Mouse (Mus musculus) liver, adult 2 months (tissue): ENCODE measurements around the gene Fpgs.

Source experiments
- CTCF ChIP-seq: fragments of 200-500 bp; IDR thresholded peaks from 2 replicates; pipeline ENCODE4 v1.5.1; 2011; ENCODE audit warnings: low read depth, low read length, control low read depth
- POLR2A ChIP-seq: fragments of 200-500 bp; IDR thresholded peaks from 2 replicates; pipeline ENCODE4 v1.6.1; 2011; ENCODE audit warnings: low read length, control low read depth; ENCODE audit not compliant: insufficient read depth; ENCODE audit errors: extremely low read depth

DNA sequence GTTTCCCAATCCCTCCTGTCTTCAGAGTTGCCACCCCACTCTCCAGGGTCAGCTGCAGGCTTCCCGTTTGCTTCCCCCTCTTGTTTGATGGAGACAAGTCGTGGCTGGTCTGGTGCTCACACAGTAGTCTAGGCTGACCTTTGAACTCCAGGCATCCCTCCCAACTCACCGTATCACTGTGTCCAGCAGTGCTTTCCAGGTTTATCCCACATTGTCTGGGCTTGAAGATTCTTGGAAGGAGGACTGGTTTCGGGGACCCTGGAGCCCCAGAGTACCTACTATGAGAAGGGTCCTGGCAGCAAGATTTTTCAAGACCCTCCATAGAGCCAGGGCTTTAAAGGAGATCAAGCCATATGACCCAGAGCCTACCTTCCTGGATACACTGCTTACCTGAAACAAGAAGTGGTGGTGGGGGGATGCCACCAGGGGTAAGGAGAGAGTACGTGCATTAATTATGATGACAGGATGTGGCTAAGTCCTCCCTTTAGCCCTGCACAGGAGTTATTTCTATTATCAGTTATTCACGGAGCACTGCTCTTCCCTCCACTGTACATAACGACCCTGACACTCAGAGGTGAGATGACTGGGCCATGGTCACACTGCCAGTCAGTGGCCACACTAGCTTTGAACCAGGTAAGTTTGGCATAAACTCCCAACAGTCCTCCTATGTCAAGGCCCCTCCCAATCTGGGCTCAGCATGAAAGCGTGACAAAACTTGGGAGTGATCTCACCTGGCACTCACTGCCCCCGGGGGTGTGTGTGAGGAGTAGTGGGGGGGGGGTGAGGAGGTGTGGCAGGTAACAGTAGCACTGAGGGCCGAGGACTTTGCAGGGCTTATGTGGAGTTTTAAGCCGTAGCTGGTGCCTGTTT, 10.4 kb upstream of the Fpgs start:
- TF ChIP-seq CTCF (no peak), POLR2A (no peak)
